Mouse (Mus musculus): ENCODE measurements around the gene Chrna1.

DNA sequence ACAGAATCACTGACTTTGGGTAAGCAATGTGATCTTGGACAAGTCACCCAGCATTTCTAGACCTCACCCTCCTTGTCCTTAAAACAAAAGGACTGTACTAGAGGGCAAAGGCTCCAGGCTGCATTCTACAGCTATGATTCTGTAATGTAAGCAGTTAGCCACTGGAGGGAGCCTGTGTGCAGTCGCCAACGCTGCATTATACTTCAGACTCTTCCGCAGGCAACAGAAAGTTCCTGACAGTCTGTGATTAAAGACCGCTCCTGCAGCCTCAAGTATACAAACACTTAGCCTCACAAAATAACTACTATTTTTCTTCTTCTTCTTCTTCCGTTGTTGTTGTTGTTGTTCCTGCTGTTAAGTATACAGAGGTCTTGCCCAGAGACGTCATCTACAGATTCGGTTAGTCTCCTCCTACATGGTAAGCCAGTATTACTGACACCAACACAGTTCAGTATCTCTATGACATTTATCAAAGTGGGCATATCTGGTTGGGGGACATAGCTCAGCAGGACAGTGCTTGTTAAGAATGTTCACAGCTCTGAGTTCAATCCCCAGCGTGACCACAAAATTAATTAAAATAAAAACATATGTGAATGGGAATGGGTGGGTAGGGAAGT, 13.0 kb downstream of the Chrna1 start:
- TF ChIP-seq MAX (IDR thresholded peaks at IDR 0.05): no peak
- peak; percentile 32 for TF ChIP-seq CTCF (IDR thresholded peaks at IDR 0.05; ENCODE audit: control insufficient read depth, insufficient read depth, insufficient read length)
- TF ChIP-seq USF1 (IDR thresholded peaks at IDR 0.05; ENCODE audit: low read depth): no peak
- TF ChIP-seq MYOG (IDR thresholded peaks at IDR 0.05; ENCODE audit: control insufficient read depth, extremely low read depth, insufficient read length): no peak
- TF ChIP-seq FOSL1 (IDR thresholded peaks at IDR 0.05; ENCODE audit: insufficient read depth, low read length, poor library complexity, severe bottlenecking): no peak
- TF ChIP-seq MYOD1 (IDR thresholded peaks at IDR 0.05; ENCODE audit: control insufficient read depth, insufficient read length, low read depth): no peak

Data from C2C12 (cell line).